Mouse (Mus musculus): ENCODE measurements around the gene Tubgcp4. TPM values are rescaled to one million over a fixed set of nuclear protein-coding genes. Genes with fewer than 3 reads are reported as not detected.

Gene Tubgcp4
- total RNA-seq, 2 experiments from 2014 or later = 29.2 to 31.9 TPM

DNA sequence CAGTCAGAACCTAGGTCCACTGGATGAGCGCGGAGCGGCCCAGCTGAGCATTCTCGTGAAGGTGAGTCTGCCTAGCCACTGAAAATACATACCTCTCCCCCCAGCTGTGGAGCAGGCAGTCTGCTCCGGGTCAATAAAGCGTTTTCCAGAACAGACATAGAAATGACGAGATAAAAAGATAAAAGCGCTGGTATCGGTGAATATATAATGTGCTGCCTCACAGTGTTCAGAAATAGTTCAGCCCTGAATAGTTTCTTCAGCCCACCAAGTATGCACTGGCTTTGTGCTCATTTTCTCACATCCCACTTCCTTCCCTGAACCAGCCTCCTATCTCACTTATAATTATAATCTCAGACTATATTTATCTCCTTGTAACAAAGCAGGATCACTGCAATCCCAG lies 25.0 kb downstream of the Tubgcp4 start:
- DNase-seq (ENCODE audit: low spot score in 2 of 2) = no peak

DNA sequence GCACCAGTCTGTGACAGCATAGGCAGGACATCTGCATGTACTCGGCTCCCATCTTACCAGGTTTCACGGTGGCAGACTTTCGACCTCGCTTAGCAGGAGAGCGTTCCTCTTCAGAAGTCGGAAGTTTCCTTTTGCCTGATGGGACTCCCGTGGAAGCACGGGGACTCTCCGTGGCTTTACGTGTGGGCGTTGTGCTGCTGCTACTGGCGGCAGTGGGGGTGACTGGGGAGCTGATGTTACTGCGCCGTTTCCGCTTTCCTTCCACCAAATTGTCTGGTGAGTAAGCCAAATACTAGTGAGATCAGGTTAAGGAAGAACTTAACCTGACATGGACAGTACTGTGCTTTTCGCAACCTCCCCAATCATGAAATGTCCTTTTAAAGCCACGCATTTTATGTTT lies 33.8 kb downstream of the Tubgcp4 start:
- no peak for DNase-seq (ENCODE audit: low spot score in 2 of 2)

DNA sequence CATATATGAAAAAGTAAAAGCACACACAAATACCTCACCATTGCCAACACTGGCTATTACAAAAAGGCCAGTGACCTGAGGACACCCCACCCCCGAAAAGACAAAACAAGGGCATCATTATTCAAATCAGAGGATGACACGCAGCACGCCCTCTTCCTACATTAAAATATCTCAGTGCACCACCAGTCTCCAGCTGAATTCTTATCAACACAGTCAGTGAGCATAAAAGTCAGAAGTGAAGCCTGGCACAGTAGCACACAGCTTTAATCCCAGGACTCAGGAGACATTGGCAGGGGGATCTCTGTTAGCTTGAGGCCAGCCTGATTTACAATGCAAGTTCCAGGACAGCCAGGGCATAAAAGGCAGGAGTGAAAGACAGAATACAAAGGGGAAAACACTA lies 36.1 kb downstream of the Tubgcp4 start:
- DNase-seq (ENCODE audit: low spot score in 2 of 2) = no peak

DNA sequence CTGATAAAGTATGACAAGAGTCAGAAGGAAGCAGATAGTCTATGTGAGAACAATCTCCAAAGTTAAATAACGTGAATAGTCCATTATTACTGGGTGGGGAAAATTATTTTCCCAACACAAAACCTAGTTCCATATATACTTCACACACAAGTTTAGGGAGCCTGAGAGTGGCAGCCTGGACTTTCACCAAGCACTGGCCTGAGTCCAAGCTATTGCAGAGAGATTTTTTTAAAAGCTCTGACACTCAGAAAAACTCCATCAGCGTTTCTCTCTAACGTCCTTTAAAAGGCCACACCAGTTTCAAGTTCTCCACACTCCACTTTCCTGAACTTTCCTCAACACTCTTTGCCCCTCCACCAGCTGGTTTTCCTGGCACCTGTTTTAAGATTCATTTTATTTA lies 44.0 kb downstream of the Tubgcp4 start:
- DNase-seq (ENCODE audit: low spot score in 2 of 2) = no peak

DNA sequence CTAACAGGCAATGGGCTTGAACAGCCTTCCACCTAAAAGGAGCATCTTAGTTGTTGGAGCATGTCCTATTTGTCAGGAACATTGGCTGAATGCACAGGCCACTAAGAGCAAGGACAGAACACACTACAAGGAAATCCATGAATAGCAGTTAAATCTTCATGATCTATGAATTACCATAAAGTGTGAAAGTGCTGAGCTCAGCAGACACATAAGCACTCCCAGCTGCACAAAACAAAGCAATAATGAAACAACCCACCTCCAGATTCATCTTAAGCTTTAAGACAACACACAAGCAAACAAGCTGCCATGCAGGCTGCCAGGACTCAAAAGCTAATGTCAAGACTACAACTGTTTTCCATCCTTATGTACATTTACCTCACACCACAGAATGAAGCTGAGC lies 48.7 kb downstream of the Tubgcp4 start:
- DNase-seq (ENCODE audit: low spot score in 2 of 2) = no peak

DNA sequence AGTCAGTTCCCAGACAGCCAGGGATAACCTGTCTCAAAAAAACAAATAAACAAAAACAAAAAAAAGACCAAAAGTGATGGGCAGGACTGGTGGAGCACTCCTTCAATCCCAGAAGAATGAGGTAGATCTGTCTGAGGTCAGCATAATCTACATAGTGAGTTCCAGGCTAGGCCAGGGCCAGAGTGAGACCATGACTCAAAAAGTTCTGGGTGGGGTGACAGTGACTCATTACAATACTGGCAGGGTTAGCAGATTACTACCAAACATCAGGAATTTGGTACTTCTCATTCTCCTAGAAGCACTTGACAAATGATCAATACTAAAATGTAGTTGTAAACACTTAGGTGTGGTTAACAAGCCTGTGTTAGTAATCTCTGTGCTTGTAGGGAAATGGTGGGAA lies 49.5 kb downstream of the Tubgcp4 start:
- no peak for DNase-seq (ENCODE audit: low spot score in 2 of 2)

DNA sequence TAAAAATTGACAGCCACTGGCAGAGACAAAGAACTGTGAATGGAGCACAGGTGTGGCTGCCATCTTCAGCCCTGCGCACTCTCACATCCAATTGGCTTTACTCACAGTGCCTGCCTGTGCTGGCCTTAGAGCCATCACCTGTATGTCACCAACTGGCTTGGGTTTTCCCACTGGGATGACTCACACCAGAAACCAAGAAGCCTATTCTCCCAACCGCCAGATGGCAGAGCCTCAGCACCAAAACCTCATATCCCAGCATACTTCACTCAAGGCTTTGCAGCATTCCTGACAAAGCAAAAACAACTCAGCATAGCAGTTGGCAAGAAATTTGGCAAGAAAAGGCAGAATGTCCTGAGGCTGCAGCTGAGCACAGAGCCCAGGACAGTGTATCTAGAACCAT lies 52.6 kb downstream of the Tubgcp4 start:
- DNase-seq (ENCODE audit: low spot score in 2 of 2) = peak; percentile 35 to 56

DNA sequence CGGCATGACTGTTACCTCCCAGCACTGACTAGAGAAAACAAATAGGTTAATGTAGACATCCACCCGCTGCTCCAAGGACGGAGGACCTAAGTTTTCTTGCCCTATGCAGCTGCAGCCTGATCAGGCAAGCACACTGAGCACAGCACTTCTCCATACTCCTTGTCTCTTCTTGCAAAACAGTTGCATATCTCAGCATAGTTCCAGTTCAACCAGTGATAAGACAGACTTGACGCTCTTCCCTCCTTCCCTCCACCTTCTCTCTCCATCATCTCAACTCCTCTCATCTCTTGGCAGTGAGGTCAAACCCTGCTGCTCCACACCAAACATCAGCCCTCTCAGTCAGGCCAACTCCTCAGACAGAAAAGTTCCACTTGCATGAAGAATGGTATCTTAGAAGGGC lies 57.7 kb downstream of the Tubgcp4 start:
- no peak for DNase-seq (ENCODE audit: low spot score in 2 of 2)

DNA sequence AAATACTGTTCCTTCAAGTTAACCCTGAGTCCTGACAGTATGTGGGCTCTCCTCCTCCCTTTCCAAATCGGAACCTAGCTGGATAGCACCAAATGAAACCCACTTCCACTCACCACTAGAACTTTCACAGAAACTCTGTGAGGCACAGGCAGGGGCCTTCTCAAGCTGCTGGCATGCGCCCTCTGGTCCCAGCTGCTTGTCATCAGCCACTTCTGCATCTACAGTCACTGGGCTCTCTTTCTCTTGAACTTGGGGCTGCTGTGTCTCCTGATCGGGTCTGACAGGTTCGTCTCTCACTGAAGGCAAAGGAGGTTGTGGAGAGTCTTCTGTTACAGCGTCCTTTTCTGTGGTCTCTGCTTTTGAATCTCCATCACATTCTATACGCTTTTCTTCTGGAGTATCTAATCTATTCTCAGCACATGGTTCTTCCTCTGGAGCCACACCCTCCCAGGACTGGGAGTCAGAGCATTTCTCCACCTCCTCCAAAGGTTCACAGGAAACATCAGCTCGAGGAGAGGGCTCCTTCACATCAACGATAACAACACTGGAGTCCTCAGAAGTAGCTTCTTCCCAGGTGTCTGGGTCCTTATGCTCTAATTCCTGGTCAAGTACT lies 65.1 kb downstream of the Tubgcp4 start:
- no peak for DNase-seq (ENCODE audit: low spot score in 2 of 2)

DNA sequence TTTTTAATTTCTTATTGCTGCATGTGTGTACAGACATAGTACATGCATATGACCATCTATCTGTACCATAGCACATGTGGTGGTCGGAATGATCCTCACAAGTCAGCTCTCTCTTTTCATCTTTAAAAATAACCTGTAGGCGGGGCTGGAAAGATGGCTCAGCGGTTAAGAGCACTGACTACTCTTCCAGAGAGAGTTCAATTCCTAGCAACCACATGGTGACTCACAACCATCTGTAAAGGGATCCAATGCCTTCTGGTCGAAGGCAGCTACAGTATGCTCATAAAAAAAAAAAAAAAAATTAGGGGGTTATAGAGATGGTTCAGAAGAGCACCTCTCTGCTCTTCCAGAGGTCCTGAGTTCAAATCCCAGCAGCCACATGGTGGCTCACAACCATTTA lies 69.0 kb downstream of the Tubgcp4 start:
- DNase-seq (ENCODE audit: low spot score in 2 of 2) = no peak

DNA sequence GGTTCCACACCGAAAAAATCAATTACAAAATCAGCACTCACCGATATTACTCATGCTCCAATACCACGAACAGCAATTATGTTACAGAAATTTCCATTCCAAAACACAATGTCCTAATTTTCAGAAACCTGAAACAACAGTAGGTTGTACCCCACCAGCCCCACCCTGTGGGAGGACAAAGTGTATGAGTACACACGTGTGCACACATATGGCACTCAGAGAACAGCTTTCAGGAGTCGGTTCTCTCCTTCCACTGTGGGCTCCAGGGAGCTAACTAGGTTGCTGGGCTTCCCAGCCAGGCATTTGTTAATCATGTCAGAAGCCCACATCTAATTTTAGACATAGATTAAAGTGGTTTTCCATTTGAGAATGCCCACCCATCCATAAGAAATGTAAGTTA lies 73.6 kb downstream of the Tubgcp4 start:
- no peak for DNase-seq (ENCODE audit: low spot score in 2 of 2)

Other genes with a start within 250 kb of the Tubgcp4 start
- 10 to 100 TPM; 46.3 to 50.1 TPM for gene Ubr1, start 199.9 kb upstream of the Tubgcp4 start, total RNA-seq (2021)
- gene Tmem62, start 193.6 kb upstream of the Tubgcp4 start, total RNA-seq (2021) = 10 to 100 TPM; 18.2 to 20.9 TPM
- 10 to 100 TPM; 52.7 to 56.3 TPM for gene Ccndbp1, start 162.3 kb upstream of the Tubgcp4 start, total RNA-seq (2021)
- gene Epb42, start 133.6 kb upstream of the Tubgcp4 start, total RNA-seq (2021) = not detected
- gene Tgm5, start 84.8 kb upstream of the Tubgcp4 start, total RNA-seq (2021) = not detected
- under 1 TPM in 1 of 2 experiments, not detected in 1; 0.16 TPM for gene Tgm7, start 60.9 kb upstream of the Tubgcp4 start, total RNA-seq (2021)
- gene Adal, start 30.2 kb upstream of the Tubgcp4 start, total RNA-seq (2021) = 10 to 100 TPM; 15.1 to 15.3 TPM
- gene Lcmt2, start 30.0 kb upstream of the Tubgcp4 start, total RNA-seq (2021) = 1 to 10 TPM; 6.7 to 7.5 TPM
- 1 to 10 TPM; 6.5 to 7.9 TPM for gene Zscan29, start 471 bp downstream of the Tubgcp4 start, total RNA-seq (2021)
- gene Trp53bp1, start 100.8 kb downstream of the Tubgcp4 start, total RNA-seq (2021) = 100 to 1,000 TPM; 157 to 174 TPM
- gene Map1a, start 118.9 kb downstream of the Tubgcp4 start, total RNA-seq (2021) = 100 to 1,000 TPM; 353 to 370 TPM
- gene Ppip5k1, start 184.7 kb downstream of the Tubgcp4 start, total RNA-seq (2021) = 10 to 100 TPM; 50.0 to 51.1 TPM
- gene Ckmt1, start 187.1 kb downstream of the Tubgcp4 start, total RNA-seq (2021) = 100 to 1,000 TPM; 252 to 307 TPM
- gene Strc, start 216.5 kb downstream of the Tubgcp4 start, total RNA-seq (2021) = under 1 TPM; 0.13 to 0.16 TPM
- 100 to 1,000 TPM; 196 to 200 TPM for gene Pdia3, start 243.1 kb downstream of the Tubgcp4 start, total RNA-seq (2021)
- 1 to 10 TPM; 3.8 to 4.2 TPM for gene Catsper2, start 243.1 kb downstream of the Tubgcp4 start, total RNA-seq (2021)

Data from layer of hippocampus, postnatal 10 days (tissue).